Mouse (Mus musculus) MEL (cell line): ENCODE data around the gene Ap3d1. TPM values are rescaled to one million over a fixed set of nuclear protein-coding genes. Genes with fewer than 3 reads are reported as not detected.

Source experiments
- DNase-seq: peaks from one replicate; pipeline ENCODE4 v3.0.0; 2011; ENCODE audit warnings: low read depth, low spot score
- H3K27ac ChIP-seq: 2 replicates; pipeline ENCODE4 v1.5.1; 2012; ENCODE audit warnings: low read depth, mild to moderate bottlenecking, control low read depth, low read length, moderate library complexity; ENCODE audit not compliant: control insufficient read depth
- H3K27me3 ChIP-seq, 2 experiments: fragments of 150-350 bp in 1 of 2; sonication (generic) in 1 of 2; 2 replicates each; pipeline ENCODE4 v1.6.1; 2012; ENCODE audit warnings: low read length in 2 of 2, mild to moderate bottlenecking in 2 of 2, improper control_type of control experiment in 1 of 2, moderate library complexity in 1 of 2; ENCODE audit not compliant: insufficient read depth in 2 of 2, control insufficient read depth in 1 of 2
- H3K36me3 ChIP-seq, 2 experiments: 2 replicates each; pipeline ENCODE4 v1.6.1; 2012 to 2014; ENCODE audit warnings: low read length in 2 of 2, improper control_type of control experiment in 1 of 2, inconsistent platforms in 1 of 2, mild to moderate bottlenecking in 1 of 2; ENCODE audit not compliant: insufficient read depth in 2 of 2, control insufficient read depth in 1 of 2
- H3K4me1 ChIP-seq, 2 experiments: fragments of 150-350 bp in 1 of 2; sonication (generic) in 1 of 2; 2 replicates each; pipeline ENCODE4 v1.6.1; 2012; ENCODE audit warnings: low read length in 2 of 2, improper control_type of control experiment in 1 of 2, mild to moderate bottlenecking in 1 of 2; ENCODE audit not compliant: insufficient read depth in 2 of 2, control insufficient read depth in 1 of 2
- H3K4me3 ChIP-seq, 2 experiments: fragments of 150-350 bp in 1 of 2; sonication (generic) in 1 of 2; 2 replicates each; pipeline ENCODE4 v1.5.1; 2012; ENCODE audit warnings: low read depth in 2 of 2, low read length in 2 of 2, mild to moderate bottlenecking in 2 of 2, moderate library complexity in 2 of 2, control low read depth in 1 of 2, improper control_type of control experiment in 1 of 2; ENCODE audit not compliant: control insufficient read depth in 1 of 2, insufficient read depth in 1 of 2
- H3K79me2 ChIP-seq: 2 replicates; pipeline ENCODE4 v1.6.1; 2012; ENCODE audit warnings: mild to moderate bottlenecking, low read length, moderate library complexity; ENCODE audit not compliant: control insufficient read depth, poor library complexity, insufficient read depth
- H3K9ac ChIP-seq: 2 replicates; pipeline ENCODE4 v1.6.1; 2012; ENCODE audit warnings: low read depth, mild to moderate bottlenecking, control low read depth, low read length, moderate library complexity; ENCODE audit not compliant: control insufficient read depth, poor library complexity, severe bottlenecking
- H3K9me3 ChIP-seq: fragments of 150-350 bp; sonication (generic); replicated peaks from 2 replicates; pipeline ENCODE4 v1.6.1; 2012; ENCODE audit warnings: mild to moderate bottlenecking, low read length, improper control_type of control experiment, moderate library complexity; ENCODE audit not compliant: insufficient read depth
- CHD1 ChIP-seq: IDR thresholded peaks from 2 replicates; pipeline ENCODE4 v1.6.1; 2012; ENCODE audit warnings: low read depth, mild to moderate bottlenecking, inconsistent platforms, low read length, improper control_type of control experiment
- CHD2 ChIP-seq: IDR thresholded peaks from 2 replicates; pipeline ENCODE4 v1.6.1; 2011; ENCODE audit warnings: low read length, improper control_type of control experiment
- ELF1 ChIP-seq: IDR thresholded peaks from 2 replicates; pipeline ENCODE4 v1.6.1; 2014; ENCODE audit warnings: low read depth, mild to moderate bottlenecking, inconsistent platforms, low read length, improper control_type of control experiment, moderate library complexity
- EP300 ChIP-seq, 2 experiments: IDR thresholded peaks; 2 replicates each; pipeline ENCODE4 v1.6.1; 2011; ENCODE audit warnings: improper control_type of control experiment in 2 of 2, low read length in 2 of 2, low read depth in 1 of 2, mild to moderate bottlenecking in 1 of 2
- GABPA ChIP-seq: IDR thresholded peaks from 2 replicates; pipeline ENCODE4 v1.6.1; 2012; ENCODE audit warnings: low read depth, mild to moderate bottlenecking, inconsistent platforms, low read length, improper control_type of control experiment, moderate library complexity
- HCFC1 ChIP-seq: IDR thresholded peaks from 2 replicates; pipeline ENCODE4 v1.6.1; 2012; ENCODE audit warnings: low read depth, mild to moderate bottlenecking, inconsistent platforms, low read length, improper control_type of control experiment, moderate library complexity
- MAFK ChIP-seq: IDR thresholded peaks from 2 replicates; pipeline ENCODE4 v1.6.1; 2011; ENCODE audit warnings: low read depth, mild to moderate bottlenecking, low read length, improper control_type of control experiment, borderline replicate concordance
- MAZ ChIP-seq: IDR thresholded peaks from 2 replicates; pipeline ENCODE4 v1.6.1; 2012; ENCODE audit warnings: low read depth, mild to moderate bottlenecking, inconsistent platforms, low read length, improper control_type of control experiment
- MYC ChIP-seq: IDR thresholded peaks from 2 replicates; pipeline ENCODE4 v1.6.1; 2011; ENCODE audit warnings: low read depth, mild to moderate bottlenecking, low read length, improper control_type of control experiment, moderate library complexity
- POLR2A ChIP-seq, 2 experiments: IDR thresholded peaks; 2 replicates each; pipeline ENCODE4 v1.6.1; 2011 to 2012; ENCODE audit warnings: low read length in 2 of 2, mild to moderate bottlenecking in 2 of 2, control low read depth in 1 of 2, improper control_type of control experiment in 1 of 2, low read depth in 1 of 2, moderate library complexity in 1 of 2; ENCODE audit not compliant: control insufficient read depth in 1 of 2, insufficient read depth in 1 of 2, poor library complexity in 1 of 2
- POLR2AphosphoS5 ChIP-seq: IDR thresholded peaks from 2 replicates; pipeline ENCODE4 v1.6.1; 2012; ENCODE audit warnings: low read depth, borderline replicate concordance, mild to moderate bottlenecking, inconsistent platforms, low read length, moderate library complexity, mixed read lengths
- TBP ChIP-seq: IDR thresholded peaks from 2 replicates; pipeline ENCODE4 v1.8.0; 2011; ENCODE audit warnings: low read depth, low read length, improper control_type of control experiment
- USF1 ChIP-seq: IDR thresholded peaks from 2 replicates; pipeline ENCODE4 v1.6.1; 2014; ENCODE audit warnings: low read depth, mild to moderate bottlenecking, inconsistent platforms, low read length, improper control_type of control experiment, moderate library complexity
- USF2 ChIP-seq, 2 experiments: IDR thresholded peaks; 2 replicates each; pipeline ENCODE4 v1.6.1; 2011 to 2012; ENCODE audit warnings: improper control_type of control experiment in 2 of 2, low read length in 2 of 2, borderline replicate concordance in 1 of 2, inconsistent platforms in 1 of 2, low read depth in 1 of 2, mild to moderate bottlenecking in 1 of 2; ENCODE audit not compliant: insufficient read depth in 1 of 2
- ZC3H11A ChIP-seq: IDR thresholded peaks from 2 replicates; pipeline ENCODE4 v1.6.1; 2012; ENCODE audit warnings: low read depth, mild to moderate bottlenecking, inconsistent platforms, low read length, improper control_type of control experiment
- ZKSCAN1 ChIP-seq: IDR thresholded peaks from 2 replicates; pipeline ENCODE4 v1.6.1; 2012; ENCODE audit warnings: low read depth, mild to moderate bottlenecking, inconsistent platforms, low read length, improper control_type of control experiment, moderate library complexity
- ZNF384 ChIP-seq: IDR thresholded peaks from 2 replicates; pipeline ENCODE4 v1.6.1; 2012; ENCODE audit warnings: low read depth, mild to moderate bottlenecking, inconsistent platforms, low read length, improper control_type of control experiment
- polyA plus RNA-seq, 2 experiments: library from polyadenylated mRNA; stranded (reverse) in 1 of 2; unstranded in 1 of 2; fragments of >175 nt in 1 of 2; fragments of >200 nt in 1 of 2; gene quantifications; 2 replicates each; pipeline versions ENCODE4 v1.2.1 to v1.2.4; 2012; ENCODE audit warnings: low replicate concordance in 2 of 2, low read depth in 1 of 2; ENCODE audit not compliant: insufficient read length in 2 of 2, insufficient read depth in 1 of 2, missing spikeins in 1 of 2
- total RNA-seq: library from RNA; depleted of rRNA; stranded (reverse); fragments of 300-350 nt; gene quantifications from 2 replicates; pipeline ENCODE4 v1.2.3, GENCODE M21; 2012

The Ap3d1 gene
- total and polyA plus RNA-seq, 3 experiments: 32.7 to 260 (median 54.5) TPM

DNA sequence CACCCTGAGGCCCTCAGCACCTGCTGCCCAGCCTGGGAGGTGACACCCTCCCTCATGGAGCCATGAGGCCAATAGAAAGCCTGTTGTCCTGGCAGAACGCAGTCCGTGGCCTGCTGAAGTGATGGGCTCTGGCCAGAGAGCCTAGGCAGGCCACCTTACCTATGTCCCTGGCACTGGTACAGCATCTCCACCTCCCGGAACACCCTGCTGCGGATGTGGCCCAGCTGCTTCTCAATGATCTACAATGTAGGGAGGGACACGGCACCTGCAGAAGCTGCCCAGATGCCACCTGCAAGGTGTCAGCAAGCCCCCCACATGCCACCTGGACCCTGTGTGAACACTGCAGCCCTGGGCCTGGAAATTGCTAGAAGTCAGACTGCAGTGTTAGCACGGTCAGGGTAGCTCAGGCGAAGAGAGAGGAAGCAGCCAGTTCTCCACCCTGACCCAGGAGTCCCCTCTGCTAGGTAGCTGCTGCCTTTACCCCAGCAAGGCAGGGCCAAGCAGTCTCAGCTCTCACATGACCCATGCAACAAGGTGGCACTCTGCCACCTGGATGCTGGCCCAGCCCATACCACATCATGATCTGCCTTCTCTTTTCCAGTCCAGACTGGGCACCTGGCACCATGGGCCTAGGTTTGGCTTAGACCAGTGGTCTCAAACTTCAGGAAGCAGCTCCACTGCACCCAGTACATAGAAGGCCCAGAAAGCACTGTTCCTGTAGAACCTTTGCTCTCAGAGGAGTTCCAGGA, 72.2 kb downstream of the Ap3d1 start:
- Histone ChIP-seq H3K36me3 (peaks cover 2 to 12% of the 10 kb centered on the region in 2 experiments), H3K9ac (no peak overlapping the region), H3K27me3 (no peaks in the 10 kb centered on the region), H3K4me3 (no peak overlapping the region), H3K4me1 (peaks cover 0 to 12% of the 10 kb centered on the region in 2 experiments; a peak in 1 of 4 replicates), H3K79me2 (peaks cover 29% of the 10 kb centered on the region), H3K9me3 (no peaks in the 10 kb centered on the region), H3K27ac (no peak overlapping the region)
- TF ChIP-seq POLR2AphosphoS5: peak; percentile 49; the same call in 1 of the 2 replicates
- no peak for TF ChIP-seq ZC3H11A
- DNase-seq: no peak

- H3K27me3 ChIP-seq: no peaks in the 10 kb centered on the region
- no peak overlapping the region for H3K27ac ChIP-seq
- no peak overlapping the region for H3K4me3 ChIP-seq
- H3K4me1 ChIP-seq: peaks cover 3 to 15% of the 10 kb centered on the region in 2 experiments
- peaks cover 2 to 16% of the 10 kb centered on the region in 2 experiments for H3K36me3 ChIP-seq
- no peak overlapping the region for H3K9ac ChIP-seq
- DNase-seq: no peak
- TF ChIP-seq USF2 (IDR thresholded peaks at IDR 0.05; ENCODE audit: borderline replicate concordance in 1 of 2, insufficient read depth in 1 of 2, low read depth in 1 of 2, low read length in 2 of 2) (no peak), ZKSCAN1 (no peak), MYC (no peak), TBP (no peak), HCFC1 (no peak), CHD2 (no peak), MAZ (no peak)
- no peaks in the 10 kb centered on the region for H3K9me3 ChIP-seq
- H3K79me2 ChIP-seq: peaks cover 20% of the 10 kb centered on the region
Observed at GRCm38 (mm10) chr10:80669018-80669417, 73.0 kb downstream of the Ap3d1 start.

- TF ChIP-seq CHD1 (no peak), POLR2AphosphoS5 (no peak), POLR2A (IDR thresholded peaks at IDR 0.05; ENCODE audit: control insufficient read depth in 1 of 2, insufficient read depth in 1 of 2, low read depth in 1 of 2, low read length in 2 of 2, poor library complexity in 1 of 2) (no peak), EP300 (IDR thresholded peaks at IDR 0.05; ENCODE audit: low read depth in 1 of 2, low read length in 2 of 2) (no peak), USF1 (no peak), GABPA (no peak), TBP (no peak), ELF1 (no peak), MAFK (no peak), ZNF384 (no peak)
- Histone ChIP-seq H3K36me3 (peaks cover 2 to 16% of the 10 kb centered on the region in 2 experiments), H3K9me3 (no peaks in the 10 kb centered on the region), H3K27ac (no peak overlapping the region), H3K9ac (no peak overlapping the region), H3K27me3 (no peaks in the 10 kb centered on the region), H3K79me2 (peaks cover 16% of the 10 kb centered on the region), H3K4me3 (no peak overlapping the region), H3K4me1 (peaks cover 4 to 16% of the 10 kb centered on the region in 2 experiments)
- no peak for DNase-seq
Observed at GRCm38 (mm10) chr10:80668614-80669013, 73.5 kb downstream of the Ap3d1 start.
